Mouse (Mus musculus): Measurements from ENCODE around the gene Awat2. TPM values are rescaled to one million over a fixed set of nuclear protein-coding genes. Genes with fewer than 3 reads are reported as not detected.
"Not testable (repeated sequence)": the region's sequence is repeated elsewhere in the genome, so short reads cannot be mapped to it uniquely, and the experiment has no call there.

Awat2 gene
- total RNA-seq (2021): 0.88 and 0.95 TPM in 2 replicates
- long read RNA-seq: 0 reads

DNA sequence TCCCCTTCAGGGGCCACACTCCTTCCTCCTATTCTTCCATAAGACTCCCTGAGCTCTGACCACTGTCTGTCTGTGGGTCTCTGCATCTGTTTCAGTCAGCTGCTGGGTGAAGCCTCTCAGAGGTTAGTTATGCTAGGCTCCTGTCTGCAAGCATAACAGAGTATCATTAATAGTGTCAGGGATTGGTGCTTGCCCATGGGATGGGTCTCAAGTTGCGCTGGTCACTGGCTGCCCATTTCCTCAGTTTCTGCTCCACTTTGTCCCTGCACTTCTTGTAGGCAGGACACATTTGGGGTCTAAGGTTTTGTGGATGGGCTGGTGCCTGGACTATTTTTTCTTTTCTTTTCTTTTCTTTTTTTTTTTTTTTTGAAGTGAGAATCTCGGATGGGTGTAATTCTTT, at the start of gene Awat2:
Gene Awat2, minus strand, starts transcription at position 101 of the 400 bp plus-strand sequence.
- not testable (repeated sequence) for DNase-seq

DNA sequence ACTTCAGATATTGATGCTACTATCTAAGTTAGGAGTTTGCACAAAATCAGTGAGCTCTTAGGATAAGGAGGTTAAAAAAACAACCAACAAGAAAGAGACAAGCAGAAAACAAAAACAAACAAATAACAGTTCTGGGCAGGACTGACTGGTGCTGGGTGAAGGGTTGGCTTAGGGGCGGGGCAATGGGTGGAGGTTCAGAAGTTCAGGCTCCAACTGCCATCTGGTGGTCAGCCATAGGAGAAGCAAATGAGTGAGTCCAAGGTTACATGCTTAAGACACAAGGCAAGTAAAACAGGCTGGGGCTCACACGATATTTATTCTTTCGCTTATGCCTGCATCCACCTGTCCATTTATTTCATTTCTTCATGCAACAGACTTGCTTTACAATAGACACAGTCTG, 37.8 kb upstream of the Awat2 start:
- peak; percentile 60 for DNase-seq

DNA sequence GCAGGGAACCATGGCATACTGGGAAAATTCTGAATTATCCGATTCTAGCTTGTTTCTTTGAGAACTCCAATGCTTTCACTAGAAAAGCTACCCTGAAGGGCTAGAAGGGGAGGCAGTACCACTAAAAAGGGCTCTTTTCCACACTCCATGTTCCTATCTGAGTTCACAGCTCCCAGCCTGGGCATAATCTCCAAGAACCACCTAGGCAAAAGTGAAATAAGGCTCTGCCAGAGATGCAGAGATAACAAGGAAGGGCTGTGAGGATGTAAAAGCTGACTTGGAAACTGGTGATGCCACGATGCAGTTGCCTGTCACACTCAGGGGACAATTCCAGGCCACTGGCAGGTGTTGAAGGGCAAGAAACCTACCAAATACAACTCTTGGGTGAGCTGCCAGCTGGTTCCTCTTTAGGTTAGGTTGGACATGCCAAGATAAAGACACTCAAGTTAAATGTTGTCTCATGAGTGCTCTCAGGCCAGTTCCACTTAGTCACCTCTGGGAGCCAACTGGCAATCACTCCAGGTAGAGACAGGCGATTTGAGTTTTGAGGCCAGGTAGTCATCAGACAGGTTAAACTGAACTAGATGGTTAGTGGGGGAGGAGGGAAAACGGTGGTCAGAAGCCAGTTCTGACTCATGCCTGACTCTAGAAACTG, 33.2 kb upstream of the Awat2 start:
- DNase-seq: no peak

DNA sequence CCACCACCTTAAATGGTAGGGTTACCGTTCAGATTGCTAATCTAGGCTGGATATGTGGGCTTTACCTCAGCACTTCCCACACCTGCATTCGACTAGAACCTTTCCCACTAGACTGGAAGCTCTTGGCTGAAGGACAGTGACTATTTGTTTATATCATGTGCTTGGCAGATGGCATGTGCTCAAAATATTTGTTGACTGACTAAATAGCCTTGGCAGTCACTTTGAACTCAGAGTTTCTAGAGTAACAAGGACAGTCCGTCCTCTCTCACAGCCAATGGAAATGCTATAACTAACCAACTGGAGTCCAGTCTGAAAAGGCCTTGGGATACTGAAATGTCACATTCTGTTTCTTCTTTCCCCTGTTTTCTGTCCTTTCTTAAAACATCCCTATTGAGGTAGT, 29.0 kb upstream of the Awat2 start:
- no peak for DNase-seq

DNA sequence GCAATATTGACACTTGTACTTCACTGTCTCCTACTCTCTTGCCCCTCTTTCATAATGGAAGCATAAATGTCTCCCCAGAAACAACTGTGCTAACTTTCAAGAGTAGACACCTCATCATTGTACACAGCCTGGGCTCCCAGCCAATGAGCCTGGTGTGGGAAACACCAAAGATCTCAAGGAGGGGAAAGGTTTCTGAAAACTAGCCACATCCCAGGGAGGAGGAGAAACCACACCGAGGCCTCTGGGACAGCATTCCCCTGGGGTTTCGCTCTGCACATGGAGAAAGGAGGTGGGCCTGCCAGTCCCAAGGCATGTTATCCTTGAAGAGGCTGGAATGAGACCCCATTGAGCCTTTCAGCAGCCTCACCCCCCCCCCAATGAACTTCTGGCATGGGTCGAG, 27.6 kb upstream of the Awat2 start:
- peak; percentile 42 for DNase-seq

DNA sequence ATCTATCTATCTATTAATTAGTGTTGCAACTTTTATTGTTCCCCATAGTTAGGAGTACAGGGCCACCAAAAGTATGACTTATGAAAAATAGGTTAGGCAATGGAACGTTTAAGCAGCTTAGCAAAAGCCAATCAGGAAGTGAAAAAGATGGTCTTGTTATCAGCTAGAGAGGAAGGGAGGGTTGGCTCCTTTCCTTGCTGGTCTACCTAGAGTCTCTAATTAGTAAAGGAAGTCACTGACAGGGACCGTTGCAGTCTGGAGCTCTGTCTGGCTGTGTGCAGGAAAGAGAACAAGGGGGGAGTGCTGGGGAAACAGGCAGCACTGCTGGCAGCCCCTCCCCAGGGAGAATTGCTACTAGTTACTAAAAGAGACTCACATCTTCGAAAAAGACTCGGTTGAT, 25.5 kb upstream of the Awat2 start:
- no peak for DNase-seq

DNA sequence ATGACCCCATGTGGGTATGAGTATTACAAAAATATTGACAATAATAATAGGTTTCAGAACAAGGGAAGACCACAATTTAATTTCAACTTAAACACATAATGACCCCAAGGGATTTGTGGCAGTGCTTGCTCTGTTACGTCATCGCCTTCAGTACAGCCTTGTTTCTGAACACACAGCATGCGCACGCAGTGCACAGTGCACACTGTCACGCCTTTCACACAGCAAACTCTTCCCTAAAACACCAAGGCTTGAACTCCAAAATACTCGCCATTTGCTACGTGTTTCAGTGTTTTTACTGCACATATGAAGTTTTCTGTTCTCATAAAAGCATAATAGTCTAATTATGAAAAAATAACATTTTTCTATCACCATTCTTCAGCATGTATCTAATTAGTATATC, 1.0 kb upstream of the Awat2 start:
- DNase-seq: no peak

DNA sequence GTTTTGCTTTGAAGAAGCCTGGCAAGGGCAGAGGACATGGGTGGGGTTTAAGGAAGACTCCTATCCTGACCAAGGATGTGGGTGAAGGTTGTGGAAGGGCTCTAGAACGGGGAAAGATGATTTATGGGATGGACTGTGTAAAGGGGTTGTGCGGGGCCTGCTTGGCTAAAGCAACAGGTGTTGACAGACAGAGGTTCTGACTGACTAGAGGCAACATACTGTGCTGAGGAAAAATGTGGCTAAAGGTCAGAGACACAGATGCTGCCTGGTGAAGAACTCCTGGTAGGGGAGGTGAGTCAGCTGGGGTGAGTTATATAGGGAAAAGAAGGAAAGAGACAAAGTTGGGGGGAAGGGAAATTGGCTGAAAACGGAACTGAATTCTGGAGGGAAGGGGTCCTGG, 10.2 kb downstream of the Awat2 start:
- DNase-seq: no peak

DNA sequence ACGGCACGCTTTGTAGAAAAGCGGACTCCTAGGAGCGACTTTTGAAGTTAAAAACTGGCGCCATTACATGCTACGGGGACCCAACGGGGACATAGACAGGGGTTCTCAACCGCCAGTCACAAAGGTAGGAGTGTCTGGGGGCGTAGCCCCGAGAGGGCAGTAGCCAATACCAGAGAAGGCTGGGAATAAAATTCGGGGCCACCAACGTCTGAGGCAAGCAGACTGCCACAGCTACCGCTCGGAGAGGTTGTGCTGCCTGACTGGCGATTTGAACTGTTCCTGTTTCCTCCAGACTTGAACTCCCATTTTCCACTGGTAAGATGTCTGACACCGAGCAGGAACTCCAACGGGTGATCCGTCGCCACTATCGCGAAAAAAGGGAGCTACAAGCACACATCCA, 13.8 kb downstream of the Awat2 start, which contains the start of gene Otud6a:
Gene Otud6a, plus strand, starts transcription at position 321 of the 400 bp plus-strand sequence.
- DNase-seq: no peak

DNA sequence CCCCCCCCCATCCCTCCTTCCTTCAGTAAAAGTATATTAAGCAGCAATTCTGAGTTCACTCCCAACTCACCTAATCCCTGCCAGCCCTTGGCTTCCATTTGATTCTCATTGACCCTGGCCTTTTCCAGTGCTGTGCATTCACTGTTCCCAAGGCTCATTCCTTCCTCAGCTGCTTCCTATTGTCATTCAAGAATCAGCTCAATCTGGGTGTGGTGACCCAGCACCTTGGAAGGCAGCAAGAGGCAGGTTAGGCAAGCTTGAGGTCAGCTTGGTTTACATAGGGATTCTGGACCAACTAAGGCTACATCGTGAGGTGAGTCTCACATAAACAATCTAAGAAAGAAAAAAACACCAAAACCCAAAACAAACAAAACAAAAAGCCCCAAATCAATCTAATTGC, 33.3 kb downstream of the Awat2 start:
- no peak for DNase-seq

DNA sequence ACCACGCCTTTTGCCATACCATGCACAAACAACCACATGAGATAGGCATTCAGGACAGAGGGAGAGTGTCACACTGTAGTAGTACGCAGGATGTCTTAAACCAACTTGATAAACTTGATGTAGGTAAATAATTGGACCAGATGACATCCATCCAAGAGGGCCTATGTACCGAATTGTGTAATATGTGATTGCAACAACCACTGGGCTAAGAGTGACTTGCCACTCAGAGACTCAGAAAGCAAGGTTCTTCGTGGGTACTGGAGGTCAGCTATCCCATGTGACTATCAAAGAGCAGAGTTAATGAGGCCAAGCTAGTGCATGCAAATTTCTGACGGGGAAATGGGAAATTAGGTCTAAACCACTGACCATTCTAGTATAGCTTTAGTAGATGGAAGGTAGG, 40.9 kb downstream of the Awat2 start:
- no peak for DNase-seq

DNA sequence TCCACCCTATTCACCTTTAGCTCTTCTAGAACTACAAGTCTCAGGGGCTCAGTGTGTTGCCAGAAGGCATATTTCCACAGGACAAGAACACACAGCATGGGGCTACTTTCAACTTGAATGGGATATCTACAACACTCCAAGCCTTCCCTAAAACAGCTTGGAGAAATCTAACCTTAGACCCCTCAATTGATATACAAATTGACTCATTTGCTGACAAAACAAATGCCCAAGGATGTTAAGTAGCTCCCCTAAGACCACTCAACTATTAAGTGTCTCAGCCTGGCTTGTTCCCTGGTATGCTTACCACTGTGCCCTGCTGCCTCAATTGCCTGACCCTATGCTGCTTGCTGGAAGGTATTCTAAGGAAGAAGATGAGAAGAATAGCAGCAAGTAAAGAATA, 41.6 kb downstream of the Awat2 start:
- DNase-seq: no peak

DNA sequence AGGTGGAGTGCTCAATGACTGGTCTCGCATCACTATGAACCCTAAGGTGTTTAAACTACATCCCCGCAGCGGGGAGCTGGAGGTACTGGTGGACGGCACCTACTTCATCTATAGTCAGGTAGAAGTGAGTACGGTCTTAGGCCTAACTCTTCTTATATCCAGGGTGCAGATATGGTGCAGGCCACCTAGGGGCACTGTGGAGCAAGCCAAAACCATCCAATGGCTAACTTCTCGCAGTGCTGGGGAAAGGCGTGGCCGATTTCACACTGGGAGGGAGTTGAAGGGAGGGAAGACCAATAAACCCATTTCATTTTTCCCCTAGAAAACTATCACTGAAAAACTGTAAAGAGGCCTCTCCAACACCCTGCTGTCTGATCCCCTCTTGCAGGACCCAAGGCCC, 47.5 kb downstream of the Awat2 start:
- peak; percentile 23 for DNase-seq

DNA sequence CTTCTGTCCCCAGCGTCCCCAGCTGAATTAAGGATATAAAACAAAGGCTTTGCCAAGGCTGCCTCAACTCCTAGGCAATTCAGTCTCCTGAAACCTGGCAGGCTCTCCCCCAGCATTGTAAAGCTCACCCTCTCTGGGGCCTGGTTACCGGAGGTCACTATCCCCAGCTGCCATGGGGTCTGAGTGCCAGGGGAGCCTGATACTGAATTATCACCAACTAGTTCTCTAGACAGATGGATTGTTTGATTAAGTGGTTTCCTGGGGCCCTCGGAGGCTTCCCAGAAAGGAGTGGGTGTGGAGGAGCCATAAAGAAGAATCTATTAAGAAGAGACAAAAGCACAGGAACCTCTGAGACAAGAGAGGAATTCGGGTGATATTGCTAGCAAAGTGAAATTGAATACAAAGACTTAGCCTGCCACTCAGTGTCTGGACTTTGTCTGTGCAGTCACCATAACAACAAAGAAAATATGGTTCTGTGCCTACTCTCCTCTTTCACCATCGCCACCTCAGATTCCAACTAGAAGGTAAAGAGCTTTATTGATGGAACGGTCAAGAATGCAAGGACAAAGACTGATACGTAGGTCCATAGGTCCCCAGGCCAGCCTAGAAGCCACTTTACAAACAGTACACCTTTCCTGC, 48.2 kb downstream of the Awat2 start:
- no peak for DNase-seq

DNA sequence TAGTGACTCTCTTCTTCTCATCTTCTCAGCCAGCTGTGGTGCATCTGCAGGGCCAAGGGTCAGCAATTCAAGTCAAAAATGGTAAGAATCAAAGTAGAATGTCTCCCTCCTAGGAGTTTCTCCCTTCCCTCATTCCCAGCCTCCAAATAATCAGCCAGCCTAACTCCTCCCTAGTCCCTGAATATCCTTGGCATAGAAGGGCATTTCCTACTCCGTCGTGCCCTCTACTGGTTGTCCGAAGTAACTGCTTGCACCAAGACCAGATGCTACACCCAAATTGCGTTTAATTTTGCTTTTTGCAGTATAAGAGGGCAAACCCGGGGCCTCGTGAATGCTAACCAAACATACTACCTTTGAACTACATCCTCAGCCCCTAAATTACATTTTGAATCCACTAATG, 50.2 kb downstream of the Awat2 start:
- DNase-seq: peak; percentile 22

DNA sequence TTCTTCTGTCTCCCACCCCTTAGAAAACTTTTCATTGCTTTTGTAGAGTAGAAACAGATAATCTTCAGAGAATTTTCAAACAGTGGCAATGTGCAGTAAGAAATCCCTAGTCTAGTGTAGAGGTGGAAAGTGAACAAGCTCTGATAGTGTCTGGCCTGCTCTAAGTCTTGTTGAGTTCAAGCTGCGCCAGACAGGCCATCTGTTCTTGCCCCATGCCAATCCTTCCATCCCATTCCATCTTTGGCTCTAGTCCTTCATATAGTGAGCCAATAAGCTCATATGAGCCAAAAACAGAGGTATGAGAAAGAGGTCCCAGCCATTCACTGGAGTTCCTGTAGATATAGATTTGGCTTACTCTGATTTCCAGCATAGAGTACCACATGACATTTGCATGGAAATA, 52.6 kb downstream of the Awat2 start:
- no peak for DNase-seq

DNA sequence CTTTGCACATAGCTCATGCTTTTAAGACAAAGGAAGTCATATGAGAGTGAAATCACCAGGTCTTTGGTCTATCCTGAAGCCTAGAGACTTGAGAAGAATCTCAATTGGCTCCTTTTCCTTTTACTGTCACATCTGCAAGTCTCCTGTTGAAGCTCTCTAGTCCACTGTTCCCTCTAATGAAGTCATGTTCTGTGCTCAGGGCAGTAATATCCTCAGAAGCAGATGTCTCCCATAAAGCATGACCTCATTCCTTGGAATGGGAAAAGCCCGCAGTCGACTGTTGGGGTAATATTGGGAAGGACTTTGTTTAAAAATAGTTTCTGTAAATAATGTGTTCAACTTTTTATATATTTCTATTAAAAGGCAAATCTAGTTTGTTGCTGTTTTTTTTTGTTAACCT, 85.5 kb downstream of the Awat2 start:
- no peak for DNase-seq

Small RNA genes within 50 kb of the gene (microRNA-seq; reads per million reads assigned to microRNA genes)
- 1,541 to 1,662 reads per million in 2 experiments for gene Mir676

Other genes with a start within 250 kb of the Awat2 start
- not detected in 2 replicates for gene Otud6a, start 13.7 kb downstream of the Awat2 start, total RNA-seq (2021)
- gene Igbp1, start 51.6 kb upstream of the Awat2 start, total RNA-seq (2021): 60.6 and 65.5 TPM in 2 replicates
- gene Dgat2l6, start 82.1 kb upstream of the Awat2 start, total RNA-seq (2021): not detected in 2 replicates
- gene Awat1, start 129.5 kb upstream of the Awat2 start, total RNA-seq (2021): not detected in 2 replicates
- 0.19 TPM in 1 of 2 replicates, not detected in the other for gene P2ry4, start 152.2 kb upstream of the Awat2 start, total RNA-seq (2021)
- gene Arr3, start 162.8 kb upstream of the Awat2 start, total RNA-seq (2021): not detected in 2 replicates
- gene Kif4, start 183.0 kb upstream of the Awat2 start, total RNA-seq (2021): 3.1 and 3.3 TPM in 2 replicates
- gene Pdzd11, start 183.9 kb upstream of the Awat2 start, total RNA-seq (2021): 46.5 and 47.7 TPM in 2 replicates

Data from adrenal gland, postnatal 25 days (tissue).